Mouse (Mus musculus) leukemia stem cell, adult 10-12 weeks (primary cell): ENCODE results near the gene Lhb. TPM values are rescaled to one million over a fixed set of nuclear protein-coding genes. Genes with fewer than 3 reads are reported as not detected.

Experiments used
- polyA plus RNA-seq: library from polyadenylated mRNA; stranded (reverse); fragments of >175 nt; gene quantifications from 2 replicates; pipeline ENCODE4 v1.2.3, GENCODE M21; 2012; ENCODE audit warnings: low replicate concordance

The Lhb gene
- polyA plus RNA-seq, result not detected in 2 replicates

GRCm38 (mm10) chr7:45420615-45420919 is at the start of gene Lhb:
TSS of gene Lhb (plus strand) at chr7:45420820.

DNA sequence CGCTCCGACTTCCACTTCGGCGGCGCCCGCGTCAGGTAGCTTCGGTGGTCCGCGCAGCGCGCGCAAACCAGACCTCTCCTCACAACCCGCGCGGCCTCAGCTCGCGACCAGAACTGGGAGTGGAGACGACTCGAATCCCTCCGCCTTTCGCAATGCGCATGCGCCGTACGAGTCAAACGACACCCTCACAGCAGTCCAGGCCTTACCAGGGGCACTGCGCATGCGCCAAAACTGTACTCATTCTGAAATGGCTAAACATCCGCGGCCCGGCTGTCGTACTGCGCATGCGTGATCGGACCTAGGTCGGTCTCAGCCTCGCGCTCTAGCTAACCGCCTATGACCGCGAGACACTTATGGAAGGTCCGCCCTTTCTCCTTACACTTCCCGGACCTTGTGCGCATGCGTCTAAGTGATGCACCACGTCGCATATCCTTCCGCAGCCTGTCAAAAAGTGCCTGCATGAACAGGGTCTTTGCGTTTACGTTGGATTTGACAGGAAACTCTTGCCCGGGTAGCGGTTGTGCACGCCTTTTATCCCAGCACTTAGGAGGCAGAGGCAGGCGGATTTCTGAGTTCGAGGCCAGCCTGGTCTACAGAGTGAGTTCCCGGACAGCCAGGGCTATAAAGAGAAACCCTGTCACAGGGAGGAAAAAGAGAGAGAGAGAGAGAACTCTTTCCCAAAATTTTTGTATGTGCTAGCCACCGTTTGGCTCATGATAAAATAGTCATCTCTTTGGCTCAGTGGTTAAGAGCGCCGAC is 24.9 kb upstream of the Lhb start, which contains the start of gene Snrnp70:
Gene Snrnp70 (minus strand): TSS at position 165 of the 759 bp plus-strand sequence.

DNA sequence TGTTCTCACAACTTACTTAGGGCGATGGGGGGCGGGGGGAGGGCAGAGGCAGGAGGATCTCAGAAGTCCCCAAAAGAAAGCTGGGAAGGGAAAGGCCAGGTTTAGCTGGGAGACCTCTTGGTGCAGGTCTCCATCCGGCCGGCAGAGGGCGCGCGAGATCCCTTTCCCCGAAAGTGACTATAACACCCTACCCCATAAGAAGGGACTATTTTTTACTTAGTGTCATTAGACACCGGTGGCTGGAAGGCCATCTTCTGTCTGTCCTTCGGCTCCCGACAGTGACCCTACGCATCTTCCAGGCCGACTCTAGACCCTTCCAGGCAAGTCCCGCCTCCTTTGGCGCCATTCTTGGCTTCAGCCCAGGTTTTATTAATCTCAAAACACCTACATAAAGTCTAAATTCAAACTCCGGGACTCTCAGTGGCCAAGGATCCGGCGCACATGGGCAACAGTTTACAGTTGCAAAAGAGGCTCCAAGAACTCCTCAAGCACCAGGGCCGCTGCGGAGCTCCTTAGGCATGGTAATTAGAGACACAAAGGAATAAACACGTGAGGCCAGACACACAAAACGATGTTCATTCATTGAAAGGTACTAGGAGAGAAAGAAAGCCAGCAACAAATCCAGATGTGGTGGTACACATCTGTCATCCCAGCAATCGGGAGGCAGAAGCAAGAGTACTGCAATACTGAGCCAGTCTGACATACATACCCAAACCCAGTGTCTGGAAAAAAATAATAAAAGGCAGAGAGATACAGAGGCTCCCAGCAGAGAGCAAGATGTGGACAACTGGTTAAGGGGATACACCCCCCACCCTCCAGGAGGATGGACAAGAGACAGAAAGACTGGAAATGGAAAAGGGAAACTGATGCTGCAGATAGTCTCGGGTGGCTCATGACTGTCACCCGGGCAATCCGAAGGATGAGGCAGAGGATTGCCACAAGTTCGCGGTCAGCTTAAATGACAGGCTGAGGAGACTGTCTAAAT is 15.2 kb upstream of the Lhb start, which contains the start of gene Kcna7:
Gene Kcna7 (plus strand): TSS at position 563 of the 985 bp plus-strand sequence.

DNA sequence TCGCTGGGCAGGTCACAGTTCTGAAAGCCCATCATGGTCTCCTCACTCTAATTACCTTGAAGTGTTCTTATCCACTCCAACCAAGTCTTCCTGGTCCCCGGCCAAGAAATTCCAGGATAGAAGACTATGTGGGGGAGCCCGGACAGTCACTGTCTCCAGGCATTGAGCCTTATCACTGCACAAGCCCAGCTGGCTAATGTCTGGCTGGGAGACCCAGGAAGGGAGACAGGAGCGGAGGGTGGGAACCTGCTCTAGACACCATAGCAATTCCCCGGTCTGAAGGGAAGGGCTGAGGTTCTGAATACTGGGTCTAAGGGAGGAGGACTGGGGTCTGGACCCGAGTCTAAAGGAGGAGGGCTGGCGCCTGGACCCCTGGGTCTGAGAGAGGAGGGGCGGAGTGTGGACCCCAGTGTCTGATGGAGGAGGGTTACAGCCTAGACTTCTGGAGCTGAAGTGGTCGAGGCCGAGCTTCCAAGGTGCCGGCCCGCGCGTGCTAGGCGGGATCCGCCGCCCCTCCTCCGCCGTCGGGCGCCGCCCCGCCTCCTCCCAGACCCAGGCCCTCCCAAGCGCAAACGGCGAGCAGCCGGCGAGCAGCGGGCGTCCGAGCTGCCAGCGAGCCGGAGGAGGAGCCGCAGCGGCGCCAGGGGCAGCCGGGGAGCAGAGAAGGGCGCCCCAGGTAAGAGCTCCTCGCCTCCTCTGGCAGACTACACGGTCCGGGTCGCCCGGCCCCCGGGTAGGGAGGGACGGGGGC is 7.3 kb upstream of the Lhb start, which contains the start of gene Ntf5:
Gene Ntf5 (plus strand): TSS at position 583 of the 751 bp plus-strand sequence.

GRCm38 (mm10) chr7:45434203-45435015 is 13.8 kb downstream of the Lhb start, which contains the start of gene Gys1:
TSS of gene Gys1 (plus strand) at chr7:45434844.

GRCm38 (mm10) chr7:45437521-45438276 is 17.1 kb downstream of the Lhb start, which contains the start of gene Ruvbl2:
TSS of gene Ruvbl2 (minus strand) at chr7:45438096.

GRCm38 (mm10) chr7:45459564-45460140 is 39.0 kb downstream of the Lhb start, which contains the start of gene Ftl1:
TSS of gene Ftl1 (minus strand) at chr7:45459884.

GRCm38 (mm10) chr7:45466283-45467089 is 45.9 kb downstream of the Lhb start, which contains the start of gene Bax:
TSS of gene Bax (minus strand) at chr7:45466898.

Other genes starting within 250 kb of the Lhb start
- gene Gfy, start 241.3 kb upstream of the Lhb start, polyA plus RNA-seq, result 0.24 and 4.6 TPM in 2 replicates
- not detected in 2 replicates for gene Pth2, start 239.8 kb upstream of the Lhb start, polyA plus RNA-seq
- 1.1 and 1.2 TPM in 2 replicates for gene Ccdc155, start 215.9 kb upstream of the Lhb start, polyA plus RNA-seq
- gene Dkkl1, start 208.7 kb upstream of the Lhb start, polyA plus RNA-seq, result 46.7 and 92.2 TPM in 2 replicates
- 1.1 and 1.3 TPM in 2 replicates for gene Tead2, start 205.1 kb upstream of the Lhb start, polyA plus RNA-seq
- gene Cd37, start 181.7 kb upstream of the Lhb start, polyA plus RNA-seq, result 162 and 431 TPM in 2 replicates
- not detected in 2 replicates for gene Slc6a16, start 179.7 kb upstream of the Lhb start, polyA plus RNA-seq
- gene Slc6a21, start 143.3 kb upstream of the Lhb start, polyA plus RNA-seq, result 0.11 TPM in 1 of 2 replicates, not detected in the other
- gene Trpm4, start 87.0 kb upstream of the Lhb start, polyA plus RNA-seq, result 1.2 and 1.4 TPM in 2 replicates
- not detected in 2 replicates for gene Hrc, start 85.5 kb upstream of the Lhb start, polyA plus RNA-seq
- gene Ppfia3, start 53.8 kb upstream of the Lhb start, polyA plus RNA-seq, result 2.6 and 3.4 TPM in 2 replicates
- gene Lin7b, start 50.2 kb upstream of the Lhb start, polyA plus RNA-seq, result 0.80 TPM in 1 of 2 replicates, not detected in the other
- 650 and 741 TPM in 2 replicates for gene Snrnp70, start 25.1 kb upstream of the Lhb start, polyA plus RNA-seq
- gene Kcna7, start 15.2 kb upstream of the Lhb start, polyA plus RNA-seq, result not detected in 2 replicates
- gene Ntf5, start 7.1 kb upstream of the Lhb start, polyA plus RNA-seq, result not detected in 2 replicates
- 11.4 and 11.8 TPM in 2 replicates for gene Gys1, start 14.0 kb downstream of the Lhb start, polyA plus RNA-seq
- gene Ruvbl2, start 17.3 kb downstream of the Lhb start, polyA plus RNA-seq, result 293 and 559 TPM in 2 replicates
- gene Ftl1, start 39.1 kb downstream of the Lhb start, polyA plus RNA-seq, result 5,681 and 8,825 TPM in 2 replicates
- gene Bax, start 46.1 kb downstream of the Lhb start, polyA plus RNA-seq, result 180 and 264 TPM in 2 replicates
- 0.27 and 0.61 TPM in 2 replicates for gene Tulp2, start 61.1 kb downstream of the Lhb start, polyA plus RNA-seq
- not detected in 2 replicates for gene Gm45808, start 66.0 kb downstream of the Lhb start, polyA plus RNA-seq
- 0.83 and 1.7 TPM in 2 replicates for gene Dhdh, start 68.0 kb downstream of the Lhb start, polyA plus RNA-seq
- 344 and 572 TPM in 2 replicates for gene Nucb1, start 89.6 kb downstream of the Lhb start, polyA plus RNA-seq
- gene Ppp1r15a, start 105.4 kb downstream of the Lhb start, polyA plus RNA-seq, result 200 and 371 TPM in 2 replicates
- 2.0 and 2.8 TPM in 2 replicates for gene Plekha4, start 105.5 kb downstream of the Lhb start, polyA plus RNA-seq
- gene Hsd17b14, start 134.1 kb downstream of the Lhb start, polyA plus RNA-seq, result 0.29 and 1.3 TPM in 2 replicates
- gene Bcat2, start 149.3 kb downstream of the Lhb start, polyA plus RNA-seq, result 17.8 and 57.8 TPM in 2 replicates
- 0.52 TPM in 1 of 2 replicates, not detected in the other for gene Fgf21, start 194.7 kb downstream of the Lhb start, polyA plus RNA-seq
- not detected in 2 replicates for gene Fut1, start 196.5 kb downstream of the Lhb start, polyA plus RNA-seq
- gene Izumo1, start 201.0 kb downstream of the Lhb start, polyA plus RNA-seq, result 0.42 and 0.64 TPM in 2 replicates
- gene Rasip1, start 206.7 kb downstream of the Lhb start, polyA plus RNA-seq, result 4.3 and 5.9 TPM in 2 replicates
- gene Mamstr, start 219.2 kb downstream of the Lhb start, polyA plus RNA-seq, result 0.10 and 0.50 TPM in 2 replicates
- not detected in 2 replicates for gene Fut2, start 245.6 kb downstream of the Lhb start, polyA plus RNA-seq